Mouse (Mus musculus) forebrain, postnatal 0 days (tissue): ENCODE measurements around the gene Tctn1. TPM values are rescaled to one million over a fixed set of nuclear protein-coding genes. Genes with fewer than 3 reads are reported as not detected.

Source experiments
- ATAC-seq: fragments of 200-750 bp; cut with Nextera tagmentation; 2 replicates; pipeline ENCODE4 v1.8.0; 2017; ENCODE audit warnings: mild to moderate bottlenecking, moderate library complexity
- DNase-seq: peaks from one replicate; pipeline ENCODE4 v3.0.0-alpha.2; 2015
- H3K27ac ChIP-seq: fragments of 300-500 bp; sonication (generic); 2 replicates; pipeline ENCODE4 v1.5.1; 2014; ENCODE audit warnings: low read depth, mild to moderate bottlenecking, antibody characterized with exemption, low read length, moderate library complexity, mixed read lengths
- H3K27me3 ChIP-seq: fragments of 300-500 bp; sonication (generic); 2 replicates; pipeline ENCODE4 v1.6.1; 2014; ENCODE audit warnings: mild to moderate bottlenecking, low read length, mixed read lengths; ENCODE audit not compliant: insufficient read depth
- H3K36me3 ChIP-seq: fragments of 300-500 bp; sonication (generic); 2 replicates; pipeline ENCODE4 v1.6.1; 2014; ENCODE audit warnings: mild to moderate bottlenecking, moderate library complexity; ENCODE audit not compliant: insufficient read depth
- H3K4me1 ChIP-seq: fragments of 300-500 bp; sonication (generic); 2 replicates; pipeline ENCODE4 v1.6.1; 2014; ENCODE audit warnings: antibody characterized with exemption; ENCODE audit not compliant: insufficient read depth
- H3K4me2 ChIP-seq: fragments of 300-500 bp; sonication (generic); 2 replicates; pipeline ENCODE4 v1.6.1; 2014; ENCODE audit warnings: low read depth, mild to moderate bottlenecking, moderate library complexity
- H3K4me3 ChIP-seq: fragments of 300-500 bp; sonication (generic); 2 replicates; pipeline ENCODE4 v1.5.1; 2014; ENCODE audit warnings: low read depth, low read length, mixed read lengths
- H3K9ac ChIP-seq: fragments of 300-500 bp; sonication (generic); 2 replicates; pipeline ENCODE4 v1.6.1; 2014; ENCODE audit warnings: mild to moderate bottlenecking
- H3K9me3 ChIP-seq: fragments of 300-500 bp; sonication (generic); 2 replicates; pipeline ENCODE4 v1.6.1; 2016; ENCODE audit warnings: low read length
- CTCF ChIP-seq: sonication (generic); IDR thresholded peaks from 2 replicates; pipeline ENCODE4 v1.5.1; 2016; ENCODE audit warnings: antibody characterized with exemption, control low read depth, low read depth
- WGBS: fragments of 180-500 bp; shearing (Covaris S2); extraction: QIAGEN DNeasy Blood & Tissue Kit; methylation state at CpG from one replicate; pipeline ENCODE4 v1.1.7; 2014; 5-methylcytosine and 5-hydroxymethylcytosine counted together
- polyA plus RNA-seq: library from polyadenylated mRNA; unstranded; fragments of >200 nt; fragmentation: Nextera tagmentation; extraction: Ambion mirVana; gene quantifications from 2 replicates; pipeline ENCODE4 v1.2.1, GENCODE M21; 2015
- total RNA-seq: library from RNA; depleted of rRNA; stranded (reverse); fragments of >200 nt; gene quantifications from 2 replicates; pipeline ENCODE4 v1.2.3, GENCODE M21; 2014; rRNA removed

Gene Tctn1
- total and polyA plus RNA-seq, 2 experiments from 2014 or later: 4.3 to 31.2 TPM

- 65% methylated on average over 7 of the region's 7 CpGs for WGBS
- Histone ChIP-seq H3K27ac (no peak overlapping the region), H3K4me1 (no peaks in the 10 kb centered on the region), H3K9me3 (no peaks in the 10 kb centered on the region), H3K27me3 (no peaks in the 10 kb centered on the region), H3K4me2 (no peak overlapping the region), H3K4me3 (no peak overlapping the region), H3K36me3 (no peaks in the 10 kb centered on the region), H3K9ac (no peak overlapping the region)
- no peak for TF ChIP-seq CTCF
- DNase-seq (no peak), ATAC-seq (no peak)
Measured at GRCm38 (mm10) chr5:122190465-122190864, 73.8 kb downstream of the Tctn1 start.

- H3K27me3 ChIP-seq: no peaks in the 10 kb centered on the region
- H3K27ac ChIP-seq: no peak overlapping the region
- ATAC-seq (no peak), DNase-seq (no peak)
- H3K9ac ChIP-seq: no peak overlapping the region
- 56% methylated on average over 3 of the region's 3 CpGs for WGBS
- no peak overlapping the region for H3K4me3 ChIP-seq
- no peak overlapping the region for H3K4me2 ChIP-seq
- no peaks in the 10 kb centered on the region for H3K9me3 ChIP-seq
- no peaks in the 10 kb centered on the region for H3K4me1 ChIP-seq
- TF ChIP-seq CTCF: no peak
- no peaks in the 10 kb centered on the region for H3K36me3 ChIP-seq
Measured at GRCm38 (mm10) chr5:122189115-122189514, 75.1 kb downstream of the Tctn1 start.

Other genes starting within 250 kb of the Tctn1 start
- 44.0 and 52.4 TPM in 2 replicates for gene Cux2, start 214.4 kb downstream of the Tctn1 start, total RNA-seq
- gene Cux2, start 214.4 kb downstream of the Tctn1 start, polyA plus RNA-seq: 16.2 and 16.7 TPM in 2 replicates
- gene Myl2, start 163.5 kb downstream of the Tctn1 start, total RNA-seq: 0.38 and 2.9 TPM in 2 replicates
- 1.7 TPM in 2 replicates for gene Myl2, start 163.5 kb downstream of the Tctn1 start, polyA plus RNA-seq
- gene Ccdc63, start 123.6 kb downstream of the Tctn1 start, total RNA-seq: 0.43 TPM in 1 of 2 replicates, not detected in the other
- 0.08 and 0.16 TPM in 2 replicates for gene Ccdc63, start 123.6 kb downstream of the Tctn1 start, polyA plus RNA-seq
- 278 and 322 TPM in 2 replicates for gene Ppp1cc, start 106.2 kb downstream of the Tctn1 start, total RNA-seq
- gene Ppp1cc, start 106.2 kb downstream of the Tctn1 start, polyA plus RNA-seq: 193 and 220 TPM in 2 replicates
- gene Hvcn1, start 57.7 kb downstream of the Tctn1 start, total RNA-seq: 1.7 and 3.0 TPM in 2 replicates
- gene Hvcn1, start 57.7 kb downstream of the Tctn1 start, polyA plus RNA-seq: 1.2 and 1.6 TPM in 2 replicates
- gene Pptc7, start 19.9 kb upstream of the Tctn1 start, total RNA-seq: 14.8 and 18.3 TPM in 2 replicates
- 4.2 and 6.7 TPM in 2 replicates for gene Pptc7, start 19.9 kb upstream of the Tctn1 start, polyA plus RNA-seq
- 16.4 and 20.0 TPM in 2 replicates for gene Rad9b, start 89.8 kb upstream of the Tctn1 start, total RNA-seq
- 14.1 and 14.6 TPM in 2 replicates for gene Rad9b, start 89.8 kb upstream of the Tctn1 start, polyA plus RNA-seq
- gene Vps29, start 89.9 kb upstream of the Tctn1 start, total RNA-seq: 142 and 157 TPM in 2 replicates
- 364 and 391 TPM in 2 replicates for gene Vps29, start 89.9 kb upstream of the Tctn1 start, polyA plus RNA-seq
- 31.2 and 37.6 TPM in 2 replicates for gene Gpn3, start 107.4 kb upstream of the Tctn1 start, total RNA-seq
- gene Gpn3, start 107.4 kb upstream of the Tctn1 start, polyA plus RNA-seq: 41.0 and 44.2 TPM in 2 replicates
- gene Fam216a, start 107.9 kb upstream of the Tctn1 start, total RNA-seq: 136 and 141 TPM in 2 replicates
- gene Fam216a, start 107.9 kb upstream of the Tctn1 start, polyA plus RNA-seq: 147 and 150 TPM in 2 replicates
- gene Arpc3, start 127.4 kb upstream of the Tctn1 start, total RNA-seq: 234 and 357 TPM in 2 replicates
- gene Arpc3, start 127.4 kb upstream of the Tctn1 start, polyA plus RNA-seq: 171 and 225 TPM in 2 replicates
- 30.2 and 33.0 TPM in 2 replicates for gene Anapc7, start 157.2 kb upstream of the Tctn1 start, total RNA-seq
- 37.5 and 42.0 TPM in 2 replicates for gene Anapc7, start 157.2 kb upstream of the Tctn1 start, polyA plus RNA-seq
- gene Atp2a2, start 237.8 kb upstream of the Tctn1 start, total RNA-seq: 143 and 178 TPM in 2 replicates
- 28.8 and 37.2 TPM in 2 replicates for gene Atp2a2, start 237.8 kb upstream of the Tctn1 start, polyA plus RNA-seq